Mouse (Mus musculus): Measurements from ENCODE around the gene Prkd2.
A peak's percentile ranks its signal among the peaks of the same experiment; 100 is the strongest.

Gene Prkd2

DNA sequence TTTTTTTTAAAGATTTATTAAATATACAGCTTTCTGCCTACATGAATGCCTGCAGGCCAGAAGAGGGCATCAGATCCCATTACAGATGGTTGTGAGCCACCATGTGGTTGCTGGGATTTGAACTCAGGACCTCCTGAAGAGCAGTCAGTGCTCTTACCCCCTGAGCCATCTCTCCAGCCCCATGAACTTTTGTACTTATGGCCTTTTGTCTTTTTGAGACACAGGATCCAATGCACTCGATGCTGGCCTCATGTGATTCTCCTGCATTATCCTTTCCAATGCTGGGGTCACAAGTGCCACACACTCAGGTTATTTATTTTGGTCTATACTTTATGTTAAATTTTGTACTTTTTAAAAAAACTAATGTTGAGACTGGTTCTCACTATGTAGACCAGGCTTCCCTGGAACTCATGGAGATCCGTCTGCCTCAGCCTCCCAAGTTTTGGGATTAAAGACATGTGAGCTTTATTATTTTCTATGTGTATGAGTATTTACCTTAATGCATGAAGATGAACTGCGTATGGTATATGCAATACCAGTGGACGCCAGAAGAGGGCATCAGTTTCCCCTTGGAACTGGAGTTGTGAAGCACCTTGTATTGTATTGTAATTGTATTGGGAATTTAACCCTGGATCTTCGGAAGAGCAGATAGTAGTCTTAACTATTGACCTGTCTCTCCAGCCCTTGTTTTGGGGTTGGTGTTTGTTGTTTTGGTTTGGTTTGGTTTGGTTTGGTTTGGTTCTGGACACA is 17.4 kb downstream of the Prkd2 start:
- DNase-seq (ENCODE audit: low read depth, low spot score) = peak; percentile 81

DNA sequence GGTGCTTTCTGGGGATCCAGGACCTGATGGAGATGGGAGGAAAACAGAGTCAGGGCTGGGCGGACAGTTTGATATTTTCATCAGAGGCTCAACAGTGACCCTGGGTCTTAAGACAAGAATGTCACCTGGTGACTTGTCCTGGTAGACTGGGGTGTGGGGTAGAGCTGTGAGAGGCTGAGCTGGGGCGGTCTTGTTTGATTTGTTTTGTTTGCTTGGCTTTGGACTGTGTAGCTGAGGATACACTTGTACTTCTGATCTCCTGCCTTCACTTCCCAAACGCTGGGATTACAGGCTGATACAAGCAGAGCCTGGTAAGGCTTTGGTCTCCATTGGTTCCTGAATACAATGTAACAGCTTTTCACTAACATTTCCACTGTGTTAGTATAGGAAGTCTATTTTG is 24.8 kb downstream of the Prkd2 start:
- no peak for DNase-seq (ENCODE audit: low read depth, low spot score)

DNA sequence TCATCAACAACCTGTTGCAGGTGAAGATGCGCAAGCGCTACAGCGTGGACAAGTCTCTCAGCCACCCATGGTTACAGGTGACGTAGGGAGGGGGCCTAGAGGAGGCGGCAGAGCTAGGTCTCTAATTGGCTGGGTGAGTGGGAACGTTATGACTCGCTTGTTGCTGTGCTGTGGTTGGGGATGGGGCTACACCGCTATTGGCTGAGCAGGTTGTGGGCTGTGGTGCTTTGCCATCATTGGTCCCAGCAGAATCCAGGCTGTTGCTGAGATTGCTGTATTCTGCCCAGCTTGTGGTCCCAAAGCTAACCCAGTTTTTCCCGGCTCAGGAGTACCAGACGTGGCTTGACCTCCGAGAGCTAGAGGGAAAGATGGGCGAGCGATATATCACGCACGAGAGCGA is 26.8 kb downstream of the Prkd2 start:
- peak; percentile 86 for DNase-seq (ENCODE audit: low read depth, low spot score)

DNA sequence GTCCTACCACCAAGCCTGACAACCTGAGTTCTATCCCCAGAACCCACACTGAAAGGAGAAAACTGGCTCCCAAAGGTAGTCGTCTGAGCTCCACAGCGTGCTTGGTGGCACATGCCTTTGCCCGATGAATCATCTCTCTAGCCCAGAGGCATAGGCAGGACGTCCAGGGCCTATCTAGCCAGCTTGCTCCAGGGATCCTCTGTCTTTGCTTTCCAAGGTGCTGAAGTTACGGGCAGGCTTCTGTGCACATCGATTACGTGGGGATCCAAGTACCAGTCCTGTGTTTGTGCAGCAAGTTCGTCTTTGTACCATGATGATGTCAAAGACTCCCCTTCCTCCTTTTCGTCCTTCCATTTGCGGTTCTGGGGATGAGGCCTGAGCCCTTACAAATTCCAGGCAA is 28.9 kb downstream of the Prkd2 start:
- DNase-seq (ENCODE audit: low read depth, low spot score) = no peak

- DNase-seq (ENCODE audit: low read depth, low spot score) = no peak
These were observed 29.8 kb downstream of the Prkd2 start for GRCm38 (mm10) chr7:16872478-16872877.

DNA sequence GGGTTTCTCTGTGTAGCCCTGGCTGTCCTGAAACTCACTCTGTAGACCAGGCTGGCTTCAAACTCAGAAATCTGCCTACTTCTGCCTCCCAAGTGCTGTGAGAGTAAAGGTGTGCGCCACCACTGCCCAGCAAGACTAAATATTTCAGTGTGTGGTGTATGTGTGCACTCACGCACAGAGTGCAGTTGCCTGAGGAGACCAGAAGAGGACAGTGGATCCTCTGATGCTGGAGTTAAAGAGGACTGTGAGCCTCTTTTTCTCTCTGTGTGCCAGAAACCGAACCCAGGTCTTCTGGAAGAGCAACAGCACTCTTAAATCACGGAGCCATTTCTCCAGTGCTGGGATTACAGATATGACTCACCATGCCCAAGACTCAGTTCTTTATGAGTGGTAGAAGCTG is 30.7 kb downstream of the Prkd2 start:
- DNase-seq (ENCODE audit: low read depth, low spot score) = no peak

GRCm38 (mm10) chr7:16874190-16874589 is 31.5 kb downstream of the Prkd2 start:
- peak; percentile 88 for DNase-seq (ENCODE audit: low read depth, low spot score)

DNA sequence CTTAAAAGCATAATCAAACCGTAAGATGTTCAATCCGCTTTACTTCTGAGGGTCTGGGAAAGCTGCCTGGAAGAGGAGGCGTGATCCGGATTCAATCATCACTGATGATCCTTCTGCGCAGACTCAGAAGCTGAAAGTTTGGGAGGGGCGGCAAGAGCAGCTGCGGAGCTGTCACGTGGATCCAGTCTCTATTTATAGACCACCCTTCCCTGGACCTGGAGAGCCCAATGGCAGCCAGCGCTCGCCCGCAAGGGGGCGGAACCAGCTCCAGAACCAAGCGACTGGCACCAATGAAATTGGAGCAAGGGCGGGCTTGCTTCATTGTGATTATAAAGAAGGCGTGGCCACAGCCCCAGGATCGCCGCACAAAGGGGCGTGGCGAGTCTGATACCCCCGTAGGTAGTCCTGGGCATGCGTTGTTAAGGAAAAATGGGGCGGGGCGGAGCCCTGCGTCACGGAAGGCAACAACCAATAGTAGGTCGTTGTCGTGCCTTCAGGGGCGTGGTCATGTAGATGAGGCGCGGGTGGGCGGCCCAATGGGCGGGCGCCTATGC is 32.1 kb downstream of the Prkd2 start:
- DNase-seq (ENCODE audit: low read depth, low spot score) = peak; percentile 100

GRCm38 (mm10) chr7:16875310-16875325 is 32.4 kb downstream of the Prkd2 start, which contains the start of gene Dact3:
Dact3 (plus strand) TSS chr7:16875317.
- no peak for DNase-seq (ENCODE audit: low read depth, low spot score)

- no peak for DNase-seq (ENCODE audit: low read depth, low spot score)
These were observed 32.6 kb downstream of the Prkd2 start for GRCm38 (mm10) chr7:16875326-16875725.

DNA sequence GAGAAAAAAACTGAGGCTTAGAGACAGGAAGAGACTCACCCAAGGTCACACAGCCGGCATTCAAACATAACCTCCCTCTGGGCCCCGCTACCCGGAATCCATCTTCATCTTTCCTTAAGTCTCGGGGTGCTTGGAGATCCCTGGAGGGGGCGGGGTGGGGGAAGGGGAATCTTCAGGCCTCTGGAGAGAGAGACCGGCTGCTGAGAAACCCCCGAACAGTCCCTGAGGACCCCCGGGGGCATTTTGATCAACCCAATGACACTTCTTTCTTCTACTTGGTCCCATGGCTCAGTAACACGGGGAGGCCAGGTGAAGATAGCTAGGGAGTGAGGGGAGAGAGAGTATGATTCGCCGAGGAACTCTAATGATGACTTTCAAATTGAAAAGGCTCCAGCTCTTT is 33.3 kb downstream of the Prkd2 start:
- DNase-seq (ENCODE audit: low read depth, low spot score) = no peak

DNA sequence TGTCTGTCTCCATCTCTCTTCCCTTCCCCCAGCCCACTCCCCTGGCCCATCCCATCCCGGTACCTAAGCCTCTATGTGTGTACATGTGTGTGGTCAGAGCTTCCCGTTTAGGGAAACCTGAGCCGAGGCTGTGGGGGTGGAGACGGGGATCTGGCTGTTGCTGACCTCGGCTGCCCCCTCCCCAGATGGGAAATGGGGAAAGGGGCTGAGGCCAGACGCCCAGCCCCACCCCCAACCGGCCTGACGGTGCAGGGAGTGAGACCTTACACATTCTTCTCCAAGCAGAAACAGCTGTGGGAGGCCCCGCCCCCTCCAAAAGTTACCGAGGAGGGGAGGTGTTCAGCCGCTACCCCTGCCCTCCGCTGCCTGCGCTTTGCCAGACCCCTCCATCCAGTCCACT is 33.9 kb downstream of the Prkd2 start:
- peak; percentile 94 for DNase-seq (ENCODE audit: low read depth, low spot score)

GRCm38 (mm10) chr7:16877717-16878116 is 35.0 kb downstream of the Prkd2 start:
- no peak for DNase-seq (ENCODE audit: low read depth, low spot score)

- peak; percentile 85 for DNase-seq (ENCODE audit: low read depth, low spot score)
These were observed 37.3 kb downstream of the Prkd2 start for GRCm38 (mm10) chr7:16879796-16880547.

DNA sequence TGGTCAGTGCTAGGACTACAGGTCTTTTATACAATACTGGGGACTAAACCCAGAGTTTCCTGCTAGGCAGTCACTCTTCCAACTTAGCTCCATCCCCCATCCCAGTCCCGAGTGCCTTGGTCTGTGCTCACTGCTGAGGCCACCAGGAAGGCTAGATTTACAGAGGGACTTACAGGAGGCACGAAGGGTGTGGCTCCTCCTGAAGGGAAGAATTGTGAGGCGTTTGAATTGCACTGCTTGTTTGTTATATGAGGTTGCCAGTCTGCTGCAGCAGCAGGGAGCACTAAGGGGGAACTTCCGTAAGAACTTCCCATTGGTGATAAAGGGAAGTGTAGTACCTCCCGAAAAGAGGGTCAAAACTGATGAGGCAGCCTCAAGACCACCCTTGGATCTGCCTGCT is 37.9 kb downstream of the Prkd2 start:
- no peak for DNase-seq (ENCODE audit: low read depth, low spot score)

DNA sequence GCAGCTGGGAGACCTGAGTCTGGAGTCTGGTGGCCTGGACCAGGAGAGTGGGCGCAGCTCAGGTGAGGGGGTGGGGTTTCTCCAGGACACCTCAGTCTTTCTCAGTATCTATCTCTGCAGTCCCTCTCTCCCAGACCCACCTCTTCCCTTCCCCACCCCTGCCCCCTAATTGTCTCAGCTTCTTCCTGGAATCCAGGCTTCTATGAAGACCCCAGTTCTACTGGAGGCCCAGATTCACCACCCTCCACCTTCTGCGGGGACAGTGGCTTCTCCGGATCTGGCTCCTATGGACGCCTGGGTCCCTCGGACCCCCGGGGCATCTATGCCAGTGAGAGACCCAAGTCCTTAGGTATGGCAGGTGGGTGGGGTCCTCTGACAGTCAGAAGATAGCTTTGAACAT is 40.5 kb downstream of the Prkd2 start:
- DNase-seq (ENCODE audit: low read depth, low spot score) = no peak

GRCm38 (mm10) chr7:16884334-16884733 is 41.6 kb downstream of the Prkd2 start:
- DNase-seq (ENCODE audit: low read depth, low spot score) = no peak

DNA sequence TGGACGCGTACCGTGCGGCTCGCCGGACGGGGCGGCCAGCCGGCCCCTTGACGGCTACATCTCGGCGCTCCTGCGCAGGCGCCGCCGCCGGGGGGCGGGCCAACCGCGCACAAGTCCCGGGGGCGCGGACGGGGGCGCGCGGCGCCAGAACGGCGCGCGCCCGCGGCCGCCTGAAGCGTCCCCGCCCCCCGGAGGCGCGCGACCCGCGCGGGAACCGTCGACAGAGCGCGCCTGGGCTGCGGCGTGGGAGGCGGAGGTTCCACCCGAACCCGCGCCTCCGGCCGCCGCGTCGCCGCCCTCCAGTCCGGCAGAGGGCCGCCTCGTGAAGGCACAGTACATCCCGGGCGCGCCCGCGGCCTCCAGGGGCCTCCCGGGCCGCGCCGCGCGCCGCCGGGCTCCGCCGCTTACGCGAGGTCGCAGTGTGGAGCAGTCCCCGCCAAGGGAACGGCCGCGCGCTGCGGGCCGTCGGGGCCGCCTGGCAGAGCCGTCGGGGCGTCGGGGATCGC is 42.6 kb downstream of the Prkd2 start:
- no peak for DNase-seq (ENCODE audit: low read depth, low spot score)

DNA sequence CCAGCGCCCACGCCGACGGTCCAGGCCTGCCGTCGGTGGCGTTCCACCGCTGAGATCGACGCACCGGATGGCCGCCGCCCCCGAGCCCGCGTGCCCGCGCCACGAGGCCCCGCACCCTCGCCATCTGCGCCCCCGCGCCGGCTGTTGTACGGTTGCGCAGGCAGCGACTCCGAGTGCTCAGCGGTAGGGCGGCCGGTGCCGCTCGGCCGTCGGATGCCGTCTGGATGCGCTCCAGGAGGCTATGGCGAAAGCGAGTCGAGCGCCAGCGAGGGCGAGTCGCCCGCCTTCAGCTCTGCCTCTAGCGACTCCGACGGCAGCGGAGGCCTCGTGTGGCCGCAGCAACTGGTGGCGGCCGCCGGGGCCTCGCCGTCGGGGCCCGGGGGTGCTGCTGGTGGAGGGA is 43.2 kb downstream of the Prkd2 start:
- no peak for DNase-seq (ENCODE audit: low read depth, low spot score)

DNA sequence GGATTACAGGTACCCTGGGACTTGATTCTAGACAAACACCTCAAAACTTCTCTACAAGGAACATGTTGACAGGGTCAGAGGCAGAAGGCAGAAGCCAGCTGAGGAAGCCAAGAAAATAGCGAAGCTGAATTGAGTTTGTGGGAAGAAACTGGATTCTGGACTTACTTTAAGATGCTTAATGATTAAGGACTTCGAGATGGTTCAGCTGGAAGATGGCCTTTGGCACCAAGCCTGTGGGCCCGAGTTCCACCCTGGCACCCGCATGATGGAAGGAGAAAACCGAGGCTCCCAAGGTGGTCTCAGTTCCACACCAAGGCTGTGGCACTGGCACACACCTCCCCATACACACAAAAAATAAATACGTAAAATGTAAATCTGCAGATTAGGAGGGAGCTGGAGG is 47.8 kb downstream of the Prkd2 start:
- no peak for DNase-seq (ENCODE audit: low read depth, low spot score)

- DNase-seq (ENCODE audit: low read depth, low spot score) = peak; percentile 90
These were observed 48.2 kb downstream of the Prkd2 start for GRCm38 (mm10) chr7:16890944-16891343.

GRCm38 (mm10) chr7:16891641-16892351 is 49.1 kb downstream of the Prkd2 start, which contains the start of gene Gng8:
Gng8 (plus strand) TSS chr7:16891786.
- DNase-seq (ENCODE audit: low read depth, low spot score) = peak; percentile 92

- no peak for DNase-seq (ENCODE audit: low read depth, low spot score)
These were observed 49.6 kb downstream of the Prkd2 start for GRCm38 (mm10) chr7:16892352-16892730.

Measured in mesoderm, embryonic 11.5 days (tissue).